Mouse (Mus musculus): ENCODE data around the gene Ipmk.

The Ipmk gene

DNA sequence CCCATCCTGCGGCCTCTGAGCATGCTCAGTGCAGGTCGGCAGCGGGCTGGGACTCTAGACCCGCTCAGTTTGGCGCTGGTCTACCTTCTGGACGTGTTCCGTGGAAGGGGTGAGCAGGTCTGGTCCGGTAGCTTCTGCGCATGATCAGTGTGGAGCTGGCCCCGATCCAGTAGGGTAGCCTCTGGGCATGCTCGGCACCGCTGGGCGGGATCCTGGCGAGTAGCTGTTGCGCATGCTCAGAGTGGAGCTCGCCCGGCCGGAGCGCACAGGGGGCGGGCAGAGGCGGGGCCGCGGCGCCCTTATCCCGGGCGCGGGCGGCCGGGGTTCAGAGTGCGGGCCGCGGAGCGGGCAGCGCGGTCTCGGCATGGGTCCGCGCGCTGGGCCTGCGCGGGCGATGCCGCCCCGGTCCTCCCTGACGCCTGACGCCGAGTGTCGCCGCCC lies at the start of gene Ipmk:
Gene Ipmk, plus strand, starts transcription at position 255 of the 441 bp plus-strand sequence.
- DNase-seq (ENCODE audit: low spot score in 2 of 2), result peak; percentile 99

DNA sequence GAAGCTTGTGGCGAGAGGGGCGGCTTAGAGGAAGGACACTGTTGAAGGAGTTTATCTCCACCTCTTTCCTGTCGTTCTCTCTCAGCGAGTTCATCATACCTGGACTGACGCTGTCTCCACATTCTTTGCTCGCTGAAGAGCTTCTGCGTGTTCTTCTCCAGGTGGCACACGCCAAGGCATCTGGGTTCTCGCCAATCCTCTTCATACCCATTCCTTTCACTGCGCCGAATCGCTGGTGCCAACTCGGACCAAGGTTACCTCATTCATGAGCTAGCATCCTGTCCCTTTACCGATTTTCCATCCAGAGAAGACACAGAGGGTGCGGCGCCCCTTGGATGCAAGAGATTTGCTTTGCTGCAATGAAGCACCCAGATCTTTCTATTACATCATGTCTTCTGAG lies 47.4 kb upstream of the Ipmk start:
- DNase-seq (ENCODE audit: low spot score in 2 of 2), result no peak

GRCm38 (mm10) chr10:71302490-71302889 lies 45.1 kb upstream of the Ipmk start:
- no peak for DNase-seq (ENCODE audit: low spot score in 2 of 2)

GRCm38 (mm10) chr10:71306190-71306589 lies 41.4 kb upstream of the Ipmk start:
- no peak for DNase-seq (ENCODE audit: low spot score in 2 of 2)

DNA sequence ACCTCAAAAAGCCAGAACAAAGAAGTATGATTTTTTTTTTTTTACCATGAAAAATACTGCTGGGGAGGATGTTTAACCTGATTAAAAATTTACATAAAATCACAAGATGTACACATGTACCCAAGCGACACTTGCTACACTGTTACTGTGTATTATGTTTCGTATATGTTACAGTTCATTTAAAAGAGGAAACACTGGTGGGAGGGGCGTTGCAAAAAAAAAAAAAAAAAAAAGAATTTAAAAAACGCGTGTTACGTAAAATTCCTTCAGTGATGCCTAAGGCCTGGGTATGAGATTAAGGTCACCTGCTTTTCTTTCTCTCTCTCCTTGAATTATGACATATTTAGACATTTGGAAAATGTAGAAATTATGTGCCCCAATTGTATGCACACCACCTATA lies 40.8 kb upstream of the Ipmk start:
- DNase-seq (ENCODE audit: low spot score in 2 of 2), result no peak

DNA sequence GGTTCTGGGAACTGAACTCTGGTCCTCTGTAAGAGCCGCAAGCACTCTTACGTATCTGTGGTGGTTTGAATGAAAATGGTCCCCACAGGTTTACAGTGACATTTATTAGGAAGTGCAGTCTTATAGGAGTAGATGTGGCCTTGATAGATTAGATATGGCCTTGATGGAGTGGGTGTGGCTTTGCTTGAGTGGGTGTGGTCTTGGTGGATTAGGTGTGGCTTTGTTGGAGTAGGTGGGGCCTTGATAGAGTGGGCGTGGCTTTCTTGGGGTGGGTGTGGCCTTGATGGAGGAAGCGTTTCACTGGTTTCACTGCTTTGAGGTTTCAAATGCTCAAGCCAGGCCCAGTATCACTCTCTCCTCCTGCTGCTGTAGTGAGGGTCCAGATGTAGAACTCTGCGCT lies 39.4 kb upstream of the Ipmk start:
- DNase-seq (ENCODE audit: low spot score in 2 of 2), result no peak

- DNase-seq (ENCODE audit: low spot score in 2 of 2), result no peak
These were observed 37.3 kb upstream of the Ipmk start for GRCm38 (mm10) chr10:71310288-71310687.

DNA sequence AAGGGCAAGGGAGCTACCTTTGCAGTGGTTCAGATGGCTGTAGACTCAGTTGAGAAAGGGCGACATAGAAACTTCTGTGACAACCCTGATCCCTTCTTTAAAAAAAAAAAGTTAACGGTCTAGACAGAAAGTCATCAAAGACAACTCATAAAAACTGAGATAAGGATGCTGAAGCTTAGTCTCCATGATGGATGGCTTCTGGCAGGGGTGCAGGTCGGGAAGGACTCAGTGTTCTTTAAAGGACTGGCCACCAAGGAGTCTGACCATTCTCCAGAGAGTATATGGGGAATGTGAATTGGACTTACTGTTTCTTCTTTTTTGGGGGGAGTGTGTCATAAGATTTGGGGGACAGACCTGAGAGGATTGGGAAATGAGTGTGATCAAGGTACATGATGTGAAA lies 33.0 kb upstream of the Ipmk start:
- DNase-seq (ENCODE audit: low spot score in 2 of 2), result no peak

- no peak for DNase-seq (ENCODE audit: low spot score in 2 of 2)
These were observed 31.5 kb upstream of the Ipmk start for GRCm38 (mm10) chr10:71316056-71316455.

GRCm38 (mm10) chr10:71316497-71316896 lies 31.1 kb upstream of the Ipmk start:
- no peak for DNase-seq (ENCODE audit: low spot score in 2 of 2)

GRCm38 (mm10) chr10:71323669-71324068 lies 23.9 kb upstream of the Ipmk start:
- no peak for DNase-seq (ENCODE audit: low spot score in 2 of 2)

DNA sequence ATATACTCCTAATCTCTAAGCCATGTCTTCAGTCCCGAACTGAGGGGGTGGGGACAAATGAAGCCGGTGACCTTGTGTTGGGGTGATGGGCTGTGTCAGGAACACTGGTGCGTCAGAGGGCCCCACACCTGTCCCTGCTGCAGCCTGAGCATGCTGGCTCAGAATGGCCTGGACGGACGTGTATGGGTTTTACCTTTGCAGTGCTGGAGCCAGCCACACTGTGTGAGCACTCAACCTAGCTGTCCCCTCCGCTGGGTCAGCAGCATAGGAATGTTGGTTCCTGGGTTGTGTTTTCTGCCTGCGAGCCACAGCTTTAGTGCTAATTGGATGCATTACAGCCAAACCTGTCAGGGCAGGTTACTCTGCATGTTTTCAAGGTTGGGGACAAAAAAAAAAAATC lies 21.4 kb upstream of the Ipmk start:
- DNase-seq (ENCODE audit: low spot score in 2 of 2), result no peak

DNA sequence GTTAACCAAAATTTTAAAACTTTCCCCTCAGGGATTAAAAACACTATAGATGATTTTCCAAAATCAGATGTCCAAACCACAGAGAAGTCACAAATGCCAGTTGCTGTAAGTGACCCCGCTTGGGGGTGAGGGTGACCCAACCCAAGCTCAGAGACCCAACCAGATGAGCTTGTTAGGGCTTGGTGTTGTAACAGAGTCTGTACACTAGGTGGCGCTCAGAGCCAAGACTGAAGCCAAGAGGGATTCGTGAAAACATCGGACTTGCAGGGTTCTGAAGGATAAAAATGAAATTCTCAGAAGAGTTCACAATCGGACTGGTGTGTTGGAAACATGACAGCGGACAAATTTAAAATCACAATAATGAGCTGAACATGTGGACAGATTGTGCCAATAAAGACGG lies 20.8 kb upstream of the Ipmk start:
- DNase-seq (ENCODE audit: low spot score in 2 of 2), result peak; percentile 21 to 56

GRCm38 (mm10) chr10:71327386-71327785 lies 20.2 kb upstream of the Ipmk start:
- no peak for DNase-seq (ENCODE audit: low spot score in 2 of 2)

- no peak for DNase-seq (ENCODE audit: low spot score in 2 of 2)
These were observed 19.2 kb upstream of the Ipmk start for GRCm38 (mm10) chr10:71328382-71328781.

DNA sequence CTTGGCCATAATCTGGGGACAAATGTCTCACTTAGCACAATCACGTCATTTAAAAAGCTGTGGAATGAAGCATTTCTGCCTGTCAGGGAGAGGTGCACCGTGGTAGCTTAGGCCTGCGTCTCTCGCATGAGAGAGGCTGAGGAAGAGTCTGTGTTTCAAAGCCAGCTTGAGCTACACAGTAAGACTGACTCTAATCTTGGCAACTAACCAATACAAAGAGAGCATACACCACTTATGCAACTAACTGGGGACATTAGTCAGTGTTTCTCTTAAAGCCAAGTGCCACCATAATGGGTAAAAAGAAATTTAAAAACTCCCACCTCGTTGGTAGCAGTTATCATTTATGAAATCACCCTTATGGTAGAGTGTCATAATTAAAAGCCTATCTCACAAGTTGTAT lies 18.7 kb upstream of the Ipmk start:
- no peak for DNase-seq (ENCODE audit: low spot score in 2 of 2)

GRCm38 (mm10) chr10:71329295-71329694 lies 18.3 kb upstream of the Ipmk start:
- no peak for DNase-seq (ENCODE audit: low spot score in 2 of 2)

GRCm38 (mm10) chr10:71330070-71330469 lies 17.5 kb upstream of the Ipmk start:
- no peak for DNase-seq (ENCODE audit: low spot score in 2 of 2)

- no peak for DNase-seq (ENCODE audit: low spot score in 2 of 2)
These were observed 15.7 kb upstream of the Ipmk start for GRCm38 (mm10) chr10:71331908-71332307.

DNA sequence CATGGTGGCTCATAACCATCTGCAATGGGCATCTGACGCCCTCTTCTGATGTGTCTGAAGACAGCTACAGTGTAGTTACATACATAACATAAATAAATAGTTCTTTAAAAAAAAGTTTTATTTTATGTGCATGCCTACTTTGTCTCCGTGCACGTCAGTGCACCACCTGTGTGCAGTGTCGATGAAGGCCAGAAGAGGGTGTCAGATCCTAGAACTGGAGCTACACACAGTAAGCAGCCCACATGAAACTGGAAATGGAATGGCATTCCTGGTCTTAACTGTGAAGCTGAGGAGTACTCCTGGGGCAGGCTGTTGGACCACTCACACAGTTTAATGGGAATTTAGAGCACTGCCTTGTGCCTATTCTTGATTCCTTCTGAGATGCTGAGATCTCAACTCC lies 15.2 kb upstream of the Ipmk start:
- no peak for DNase-seq (ENCODE audit: low spot score in 2 of 2)

DNA sequence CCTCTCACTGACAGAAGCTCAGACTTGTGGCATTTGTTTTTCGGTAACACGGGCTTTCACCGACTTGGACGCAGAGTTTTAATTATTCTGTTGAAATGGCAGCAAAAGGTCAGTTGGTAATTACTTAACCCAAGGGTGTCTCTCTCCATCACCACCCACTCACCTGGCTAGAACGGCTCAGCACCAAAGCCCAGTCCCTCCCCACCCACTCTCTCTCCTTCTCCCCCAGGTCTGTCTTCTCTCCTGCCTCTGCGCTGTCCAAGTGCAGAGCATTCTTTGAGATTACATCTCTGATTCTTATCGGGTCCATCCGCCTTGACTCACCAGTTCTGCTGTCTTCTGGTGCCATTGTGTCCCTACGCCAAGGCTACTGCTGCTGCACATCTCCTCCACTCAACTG lies 14.7 kb upstream of the Ipmk start:
- DNase-seq (ENCODE audit: low spot score in 2 of 2), result no peak

DNA sequence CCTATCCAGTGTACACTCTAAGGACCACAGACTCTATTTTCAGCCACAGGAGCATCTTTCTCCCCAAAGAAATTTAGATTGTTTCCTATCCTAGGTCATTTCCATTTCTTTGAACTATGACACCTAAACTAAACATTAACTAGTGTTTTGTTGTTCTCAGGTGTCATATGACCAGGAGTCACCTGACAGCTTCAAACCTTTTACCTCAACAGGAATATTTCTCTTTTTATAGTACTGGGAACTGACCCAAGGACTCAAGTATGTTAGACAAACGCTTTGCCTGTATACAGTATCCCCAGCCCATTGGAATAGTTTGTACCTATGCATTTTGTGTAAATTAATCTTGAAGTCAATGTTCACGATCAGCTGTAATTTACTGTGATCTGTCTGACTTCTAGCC lies 9.8 kb upstream of the Ipmk start:
- DNase-seq (ENCODE audit: low spot score in 2 of 2), result no peak

DNA sequence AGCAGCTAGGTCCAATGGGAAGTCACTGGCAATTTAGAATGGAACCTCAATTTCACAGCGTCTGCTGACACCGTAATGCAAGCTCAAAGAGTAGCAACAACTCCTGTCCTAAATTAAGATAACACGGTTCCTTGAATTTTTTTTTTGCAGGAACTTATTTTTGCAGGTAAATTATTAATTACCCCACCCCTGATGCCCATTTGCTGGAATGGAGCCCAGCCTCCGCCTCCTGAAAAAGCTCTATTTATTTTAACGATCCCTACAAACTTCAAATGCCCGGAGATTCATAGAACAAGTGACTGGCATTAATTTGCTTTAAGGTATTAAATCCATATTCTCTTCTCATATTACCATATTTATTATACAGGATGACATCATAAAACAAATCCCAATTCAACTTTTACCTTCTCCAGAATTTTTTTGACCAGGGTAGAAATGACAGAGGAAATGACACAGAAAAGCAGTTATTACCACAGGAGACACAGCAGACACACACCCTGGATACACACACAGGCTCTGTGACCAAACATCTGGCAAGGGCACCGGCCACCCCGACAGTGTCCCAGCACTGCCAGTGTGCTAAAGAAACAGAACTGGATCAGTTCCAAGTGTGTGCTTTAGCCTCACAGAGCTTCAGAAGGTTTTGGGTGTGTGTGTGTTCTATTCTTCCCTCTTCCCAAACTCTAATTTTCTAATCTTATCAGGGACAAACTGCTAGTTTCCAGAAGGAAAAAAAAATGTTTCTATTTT lies 9.2 kb upstream of the Ipmk start:
- DNase-seq (ENCODE audit: low spot score in 2 of 2), result no peak

DNA sequence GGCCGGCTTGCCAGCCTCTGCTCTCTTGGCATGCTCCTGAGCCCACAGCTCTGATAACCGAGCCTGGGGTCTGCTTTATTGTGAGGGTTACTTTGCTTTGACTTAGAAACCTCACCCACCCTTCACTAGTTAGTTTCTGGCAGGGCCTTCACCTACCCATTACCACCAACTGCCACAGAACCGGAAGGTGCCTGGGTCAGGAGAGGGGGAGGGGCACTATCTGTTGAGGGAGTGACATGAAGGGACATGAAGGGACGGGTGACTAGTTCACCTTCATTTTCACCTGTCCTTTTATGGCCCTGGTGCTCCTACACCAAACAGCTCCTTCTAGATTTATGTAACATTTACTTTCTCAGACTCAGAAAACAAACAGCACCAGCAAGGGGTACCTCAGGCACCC lies 8.1 kb upstream of the Ipmk start:
- no peak for DNase-seq (ENCODE audit: low spot score in 2 of 2)
